In the genomic region with DNA sequence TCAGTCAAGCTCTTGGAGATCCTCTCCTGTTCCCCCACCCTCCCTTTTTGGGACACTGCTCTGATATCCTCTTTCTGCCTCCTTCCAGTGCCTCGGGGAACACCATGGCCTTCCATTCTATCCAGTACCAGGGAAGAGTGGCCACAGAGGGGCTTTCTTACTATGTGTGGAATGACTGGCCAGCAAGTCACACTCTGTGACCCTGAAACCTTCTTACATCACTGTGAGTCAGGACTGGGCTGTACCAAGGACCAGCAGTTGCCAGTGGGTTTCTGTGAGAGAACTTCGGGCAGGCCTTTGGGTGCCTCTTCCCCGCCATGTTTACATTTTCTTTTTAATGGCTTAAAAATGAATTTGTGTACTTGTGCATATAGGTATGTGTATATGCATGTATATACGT, we compare ENCODE assay signal across 19 mouse cellular contexts.
"Had no signal": no experiment of that assay in that cellular context is flagged by ENCODE, and none has a peak within 500 bp of the region (broad histone marks: within the 10 kb centered on the region; RNA-seq: fewer than 3 reads in every experiment).

No protein-coding gene starts in this region.

- H3K9me3 ChIP-seq: midbrain, embryonic 10.5 days; midbrain, embryonic 12.5 days; neural tube, embryonic 13.5 days; neural tube, embryonic 15.5 days had no signal

- H3K9ac ChIP-seq: lung, embryonic 14.5 days; midbrain, embryonic 12.5 days; neural tube, embryonic 13.5 days; neural tube, embryonic 15.5 days had no signal

- ATAC-seq: midbrain, embryonic 16.5 days had no signal

- H3K36me3 ChIP-seq: midbrain, embryonic 10.5 days; midbrain, embryonic 12.5 days; neural tube, embryonic 13.5 days; neural tube, embryonic 15.5 days had no signal

- H3K27ac ChIP-seq: midbrain, embryonic 10.5 days; midbrain, embryonic 12.5 days; neural tube, embryonic 13.5 days; neural tube, embryonic 15.5 days had no signal

- H3K4me3 ChIP-seq: midbrain, embryonic 10.5 days; midbrain, embryonic 12.5 days; myocyte; neural tube, embryonic 13.5 days; neural tube, embryonic 15.5 days had no signal

- H3K27me3 ChIP-seq: neural tube, embryonic 13.5 days; neural tube, embryonic 15.5 days had no signal

- DNase-seq: lung, adult 18-20 months; lung, embryonic 14.5 days; lung, postnatal 10 days; lung, postnatal 4 days; midbrain, embryonic 14.5 days; retina, postnatal 1 day; right cerebral cortex, adult 18-20 months; right cerebral cortex, postnatal 25 days; right cerebral cortex, postnatal 4 days; spleen, adult 18-20 months; thymus, adult 18-20 months; thymus, postnatal 14 days; thymus, postnatal 36 days had no signal

- H3K4me2 ChIP-seq: lung, embryonic 14.5 days; midbrain, embryonic 12.5 days; neural tube, embryonic 13.5 days; neural tube, embryonic 15.5 days had no signal
